Mouse (Mus musculus) embryo, embryonic 10 days (tissue): ENCODE results near the gene Apob.

Experiments used
- DNase-seq: peaks from one replicate; pipeline ENCODE4 v3.0.0-alpha.2; 2015; ENCODE audit warnings: low spot score

Gene Apob

DNA sequence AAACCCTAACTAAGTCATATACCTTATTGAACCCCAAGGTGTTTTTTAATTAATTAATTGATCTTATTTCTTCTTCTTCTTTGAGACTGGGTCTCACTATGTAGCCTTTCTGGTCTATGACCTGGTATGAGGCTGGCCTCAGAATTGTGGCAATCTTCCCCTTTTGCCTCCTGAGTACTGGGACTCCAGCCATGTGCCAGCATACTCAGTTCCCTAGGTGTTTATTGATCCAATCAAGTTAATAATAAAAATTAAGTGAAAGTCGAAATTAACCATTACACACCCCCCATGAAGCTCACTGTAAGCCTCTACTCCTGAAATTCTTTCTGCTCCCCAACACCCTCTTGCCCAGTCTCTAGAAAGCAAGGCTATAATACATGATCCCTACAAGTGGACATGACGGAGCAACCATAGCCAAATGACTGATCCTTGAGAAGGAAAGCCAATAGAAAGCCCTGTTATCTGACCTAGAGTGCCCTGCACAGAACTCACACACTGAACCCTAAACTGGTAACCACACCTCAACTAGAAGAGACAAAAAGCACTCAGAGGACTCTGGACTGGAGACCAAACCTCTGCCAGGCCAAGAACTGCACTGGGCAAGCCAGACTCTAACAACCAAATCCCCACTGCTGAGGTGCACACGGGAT, 60.8 kb downstream of the Apob start:
- DNase-seq = no peak

DNA sequence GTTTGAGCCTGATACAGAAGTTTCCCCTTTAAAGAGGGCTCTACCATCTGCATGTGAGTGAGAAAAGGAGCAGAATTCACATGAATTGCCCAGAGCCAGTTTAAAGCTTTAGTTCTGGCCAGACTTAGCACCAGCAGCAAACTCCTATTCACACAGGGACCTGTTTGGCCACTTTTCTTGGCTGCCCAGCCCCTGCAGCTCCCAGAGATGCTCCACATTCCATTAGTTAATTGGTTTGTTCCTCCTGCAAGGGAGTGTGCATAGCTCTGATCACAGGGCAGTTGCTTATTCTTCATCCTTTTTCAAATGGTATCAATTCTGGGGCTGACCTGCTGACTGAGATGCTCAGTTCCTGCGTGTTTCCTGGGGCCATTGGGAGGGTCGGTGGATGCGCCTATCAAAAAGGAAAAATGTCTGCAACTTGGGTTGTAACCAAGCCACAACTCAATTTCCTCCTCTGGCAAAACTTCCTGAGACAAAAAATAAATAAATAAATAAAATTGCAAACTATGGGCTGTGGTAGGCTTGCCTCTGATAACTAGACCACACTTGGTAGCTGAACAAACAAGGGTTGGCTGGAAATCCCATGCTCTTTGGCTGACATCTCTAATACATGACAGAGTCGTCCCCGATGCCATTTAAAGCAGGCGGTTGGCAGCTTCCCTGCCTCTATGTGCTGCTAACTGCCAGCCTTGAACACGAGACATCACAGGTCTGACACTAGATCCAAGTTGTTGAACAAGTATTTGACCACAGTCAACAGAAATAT, 65.4 kb downstream of the Apob start:
- DNase-seq = peak; percentile 48

GRCm38 (mm10) chr12:8047046-8047445, 69.6 kb downstream of the Apob start:
- no peak for DNase-seq

DNA sequence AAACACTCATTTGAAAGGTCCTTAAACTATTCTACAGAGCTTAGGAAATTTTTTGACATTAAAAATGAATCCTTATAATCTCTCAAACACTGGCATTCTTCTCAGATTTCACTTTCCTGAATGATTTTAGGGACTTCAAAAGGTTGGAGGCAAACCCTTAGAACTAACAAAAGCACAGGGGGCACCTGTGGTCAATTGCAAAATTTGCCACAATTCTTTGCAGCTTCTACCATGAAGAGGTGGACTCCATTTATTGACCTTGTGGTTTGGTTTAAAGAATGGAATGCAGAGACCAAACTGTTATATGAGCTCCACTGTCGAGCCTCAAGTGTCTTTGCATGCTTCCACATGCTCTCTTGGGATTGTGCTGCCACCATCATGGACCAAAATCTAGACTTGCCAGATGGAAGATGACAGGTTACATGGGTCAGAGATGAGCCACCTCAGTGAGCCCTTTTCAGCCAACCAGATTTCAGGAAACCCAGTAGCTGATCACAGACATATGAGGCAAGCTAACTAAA, 70.4 kb downstream of the Apob start:
- DNase-seq = no peak

- DNase-seq = no peak
Observed at GRCm38 (mm10) chr12:8056001-8056640, 78.7 kb downstream of the Apob start.

DNA sequence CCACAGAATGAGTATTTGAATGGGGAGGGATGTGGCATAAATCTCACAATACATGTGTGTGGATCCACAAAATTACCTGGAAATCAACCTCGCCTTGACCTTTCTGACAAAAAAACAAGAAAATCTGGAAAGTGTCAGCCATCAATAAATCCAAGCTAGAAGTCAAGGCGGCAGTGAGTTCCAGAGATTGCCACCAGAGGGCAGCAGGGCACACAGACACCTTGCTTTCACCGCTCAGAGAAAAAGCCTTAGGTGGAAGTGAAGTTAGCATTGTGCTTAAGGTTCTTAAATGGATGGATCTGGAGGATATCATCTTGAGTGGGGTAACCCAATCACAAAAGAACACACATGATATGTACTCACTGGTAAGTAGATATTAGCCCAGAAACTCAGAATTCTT, 82.1 kb downstream of the Apob start:
- DNase-seq = peak; percentile 82

- peak; percentile 32 for DNase-seq
Observed at GRCm38 (mm10) chr12:8063363-8064065, 86.1 kb downstream of the Apob start.
